Mouse (Mus musculus) embryonic facial prominence, embryonic 12.5 days (tissue): ENCODE results near the gene Ppp4r4. TPM values are rescaled to one million over a fixed set of nuclear protein-coding genes. Genes with fewer than 3 reads are reported as not detected.

Source experiments
- ATAC-seq: fragments of 200-750 bp; cut with Nextera tagmentation; 2 replicates; pipeline ENCODE4 v1.8.0; 2017; ENCODE audit not compliant: insufficient number of reproducible peaks, insufficient read depth, low FRiP score, low TSS enrichment
- H3K27ac ChIP-seq: fragments of 300-500 bp; sonication (generic); 2 replicates; pipeline ENCODE4 v1.5.1; 2016; ENCODE audit warnings: mild to moderate bottlenecking
- H3K27me3 ChIP-seq: fragments of 300-500 bp; sonication (generic); 2 replicates; pipeline ENCODE4 v1.6.1; 2016; ENCODE audit warnings: mild to moderate bottlenecking, moderate library complexity
- H3K36me3 ChIP-seq: fragments of 300-500 bp; sonication (generic); 2 replicates; pipeline ENCODE4 v1.6.1; 2016; ENCODE audit warnings: mild to moderate bottlenecking
- H3K4me1 ChIP-seq: fragments of 300-500 bp; sonication (generic); 2 replicates; pipeline ENCODE4 v1.6.1; 2016
- H3K4me2 ChIP-seq: fragments of 300-500 bp; sonication (generic); replicated peaks from 2 replicates; pipeline ENCODE4 v1.6.1; 2016; ENCODE audit warnings: mild to moderate bottlenecking, moderate library complexity
- H3K4me3 ChIP-seq: fragments of 300-500 bp; sonication (generic); 2 replicates; pipeline ENCODE4 v1.5.1; 2016; ENCODE audit warnings: mild to moderate bottlenecking
- H3K9ac ChIP-seq: fragments of 300-500 bp; sonication (generic); 2 replicates; pipeline ENCODE4 v1.6.1; 2016; ENCODE audit warnings: mild to moderate bottlenecking, moderate library complexity
- H3K9me3 ChIP-seq: fragments of 300-500 bp; sonication (generic); 2 replicates; pipeline ENCODE4 v1.6.1; 2016; ENCODE audit warnings: mild to moderate bottlenecking, moderate library complexity
- WGBS: fragments of 180-500 bp; shearing (Covaris S2); methylation state at CpG from one replicate; pipeline ENCODE4 v1.1.7; 2016; 5-methylcytosine and 5-hydroxymethylcytosine counted together
- polyA plus RNA-seq: library from polyadenylated mRNA; unstranded; fragments of >200 nt; fragmentation: Nextera tagmentation; extraction: Ambion mirVana; gene quantifications from 2 replicates; pipeline ENCODE4 v1.2.1, GENCODE M21; 2016

The Ppp4r4 gene
- polyA plus RNA-seq, 1 experiment from 2014 or later: 2.3 TPM

GRCm38 (mm10) chr12:103543351-103543750 is 11.3 kb downstream of the Ppp4r4 start:
- no peak overlapping the region for H3K27ac ChIP-seq
- ATAC-seq: no peak

GRCm38 (mm10) chr12:103544213-103544612 is 12.1 kb downstream of the Ppp4r4 start:
- Histone ChIP-seq H3K9ac (no peak overlapping the region), H3K4me3 (no peak overlapping the region), H3K36me3 (no peaks in the 10 kb centered on the region), H3K9me3 (no peaks in the 10 kb centered on the region), H3K27me3 (no peaks in the 10 kb centered on the region), H3K27ac (no peak overlapping the region), H3K4me2 (no peak overlapping the region), H3K4me1 (no peaks in the 10 kb centered on the region)
- ATAC-seq: no peak
- WGBS: 5% methylated on average over 3 of the region's 3 CpGs

More at GRCm38 (mm10) chr12:103543351-103543750, 11.3 kb downstream of the Ppp4r4 start:
- Histone ChIP-seq H3K4me3 (no peak overlapping the region), H3K9me3 (no peaks in the 10 kb centered on the region), H3K27me3 (no peaks in the 10 kb centered on the region), H3K36me3 (no peaks in the 10 kb centered on the region), H3K9ac (no peak overlapping the region), H3K4me2 (no peak overlapping the region), H3K4me1 (no peaks in the 10 kb centered on the region)
- WGBS: 83% methylated on average over 2 of the region's 2 CpGs

GRCm38 (mm10) chr12:103547438-103547837 is 15.4 kb downstream of the Ppp4r4 start:
- H3K9me3 ChIP-seq: no peaks in the 10 kb centered on the region
- ATAC-seq: no peak
- WGBS: 41% methylated on average over 2 of the region's 2 CpGs

GRCm38 (mm10) chr12:103548526-103548925 is 16.4 kb downstream of the Ppp4r4 start:
- H3K4me2 ChIP-seq: no peak overlapping the region
- H3K36me3 ChIP-seq: no peaks in the 10 kb centered on the region
- no peaks in the 10 kb centered on the region for H3K4me1 ChIP-seq
- H3K9ac ChIP-seq: no peak overlapping the region
- no peak for ATAC-seq
- no peak overlapping the region for H3K4me3 ChIP-seq
- no peaks in the 10 kb centered on the region for H3K27me3 ChIP-seq
- 77% methylated on average over 4 of the region's 4 CpGs for WGBS
- no peaks in the 10 kb centered on the region for H3K9me3 ChIP-seq
- H3K27ac ChIP-seq: no peak overlapping the region

More at GRCm38 (mm10) chr12:103547438-103547837, 15.4 kb downstream of the Ppp4r4 start:
- H3K27me3 ChIP-seq: no peaks in the 10 kb centered on the region
- H3K9ac ChIP-seq: no peak overlapping the region
- no peaks in the 10 kb centered on the region for H3K36me3 ChIP-seq
- H3K27ac ChIP-seq: no peak overlapping the region
- H3K4me2 ChIP-seq: no peak overlapping the region
- no peak overlapping the region for H3K4me3 ChIP-seq
- no peaks in the 10 kb centered on the region for H3K4me1 ChIP-seq

- no peaks in the 10 kb centered on the region for H3K4me1 ChIP-seq
- WGBS: 81% methylated on average over 6 of the region's 6 CpGs
- ATAC-seq: no peak
Observed at GRCm38 (mm10) chr12:103550047-103550446, 18.0 kb downstream of the Ppp4r4 start.

GRCm38 (mm10) chr12:103551422-103551821 is 19.3 kb downstream of the Ppp4r4 start:
- H3K4me3 ChIP-seq: no peak overlapping the region
- H3K27ac ChIP-seq: no peak overlapping the region
- WGBS: 48% methylated on average over 4 of the region's 4 CpGs
- no peak overlapping the region for H3K9ac ChIP-seq
- H3K4me2 ChIP-seq: no peak overlapping the region
- H3K36me3 ChIP-seq: no peaks in the 10 kb centered on the region
- no peaks in the 10 kb centered on the region for H3K27me3 ChIP-seq
- no peak for ATAC-seq
- H3K4me1 ChIP-seq: no peaks in the 10 kb centered on the region
- H3K9me3 ChIP-seq: no peaks in the 10 kb centered on the region

More at GRCm38 (mm10) chr12:103550047-103550446, 18.0 kb downstream of the Ppp4r4 start:
- no peak overlapping the region for H3K4me3 ChIP-seq
- H3K9ac ChIP-seq: no peak overlapping the region
- no peaks in the 10 kb centered on the region for H3K36me3 ChIP-seq
- no peaks in the 10 kb centered on the region for H3K9me3 ChIP-seq
- H3K27me3 ChIP-seq: no peaks in the 10 kb centered on the region
- H3K4me2 ChIP-seq: no peak overlapping the region
- no peak overlapping the region for H3K27ac ChIP-seq

- Histone ChIP-seq H3K9me3 (no peaks in the 10 kb centered on the region), H3K27me3 (no peaks in the 10 kb centered on the region), H3K4me2 (no peak overlapping the region), H3K4me1 (no peaks in the 10 kb centered on the region), H3K36me3 (no peaks in the 10 kb centered on the region), H3K4me3 (no peak overlapping the region), H3K9ac (no peak overlapping the region), H3K27ac (no peak overlapping the region)
- ATAC-seq: no peak
- WGBS: 87% methylated on average over 2 of the region's 2 CpGs
Observed at GRCm38 (mm10) chr12:103552506-103552905, 20.4 kb downstream of the Ppp4r4 start.

GRCm38 (mm10) chr12:103553497-103553896 is 21.4 kb downstream of the Ppp4r4 start:
- no peaks in the 10 kb centered on the region for H3K36me3 ChIP-seq
- WGBS: 76% methylated on average over 3 of the region's 3 CpGs
- no peaks in the 10 kb centered on the region for H3K9me3 ChIP-seq
- H3K9ac ChIP-seq: no peak overlapping the region
- H3K4me3 ChIP-seq: no peak overlapping the region
- no peak overlapping the region for H3K27ac ChIP-seq
- no peak overlapping the region for H3K4me2 ChIP-seq
- ATAC-seq: no peak
- H3K27me3 ChIP-seq: no peaks in the 10 kb centered on the region
- H3K4me1 ChIP-seq: no peaks in the 10 kb centered on the region

- H3K4me3 ChIP-seq: no peak overlapping the region
Observed at GRCm38 (mm10) chr12:103556856-103557255, 24.8 kb downstream of the Ppp4r4 start.

GRCm38 (mm10) chr12:103564726-103565125 is 32.6 kb downstream of the Ppp4r4 start:
- ATAC-seq: no peak
- 71% methylated on average over 1 of the region's 1 CpGs for WGBS

More at GRCm38 (mm10) chr12:103556856-103557255, 24.8 kb downstream of the Ppp4r4 start:
- WGBS: 84% methylated on average over 5 of the region's 5 CpGs
- ATAC-seq: no peak
- Histone ChIP-seq H3K9ac (no peak overlapping the region), H3K27me3 (no peaks in the 10 kb centered on the region), H3K4me1 (no peaks in the 10 kb centered on the region), H3K27ac (no peak overlapping the region), H3K9me3 (no peaks in the 10 kb centered on the region), H3K4me2 (no peak overlapping the region), H3K36me3 (no peaks in the 10 kb centered on the region)

GRCm38 (mm10) chr12:103565151-103565550 is 33.1 kb downstream of the Ppp4r4 start:
- H3K36me3 ChIP-seq: no peaks in the 10 kb centered on the region
- H3K9ac ChIP-seq: no peak overlapping the region
- no peaks in the 10 kb centered on the region for H3K4me1 ChIP-seq
- no peaks in the 10 kb centered on the region for H3K9me3 ChIP-seq
- ATAC-seq: no peak
- no peak overlapping the region for H3K27ac ChIP-seq
- no peak overlapping the region for H3K4me3 ChIP-seq
- no peaks in the 10 kb centered on the region for H3K27me3 ChIP-seq
- 79% methylated on average over 7 of the region's 7 CpGs for WGBS
- no peak overlapping the region for H3K4me2 ChIP-seq

More at GRCm38 (mm10) chr12:103564726-103565125, 32.6 kb downstream of the Ppp4r4 start:
- Histone ChIP-seq H3K36me3 (no peaks in the 10 kb centered on the region), H3K27me3 (no peaks in the 10 kb centered on the region), H3K27ac (no peak overlapping the region), H3K9ac (no peak overlapping the region), H3K4me1 (no peaks in the 10 kb centered on the region), H3K9me3 (no peaks in the 10 kb centered on the region), H3K4me3 (no peak overlapping the region), H3K4me2 (no peak overlapping the region)

GRCm38 (mm10) chr12:103567129-103567528 is 35.0 kb downstream of the Ppp4r4 start:
- H3K9ac ChIP-seq: no peak overlapping the region
- 74% methylated on average over 3 of the region's 3 CpGs for WGBS

GRCm38 (mm10) chr12:103569690-103570089 is 37.6 kb downstream of the Ppp4r4 start:
- no peaks in the 10 kb centered on the region for H3K9me3 ChIP-seq

More at GRCm38 (mm10) chr12:103567129-103567528, 35.0 kb downstream of the Ppp4r4 start:
- Histone ChIP-seq H3K4me1 (no peaks in the 10 kb centered on the region), H3K36me3 (no peaks in the 10 kb centered on the region), H3K27ac (no peak overlapping the region), H3K4me2 (no peak overlapping the region), H3K4me3 (no peak overlapping the region), H3K27me3 (no peaks in the 10 kb centered on the region), H3K9me3 (no peaks in the 10 kb centered on the region)
- no peak for ATAC-seq

More at GRCm38 (mm10) chr12:103569690-103570089, 37.6 kb downstream of the Ppp4r4 start:
- H3K4me1 ChIP-seq: no peaks in the 10 kb centered on the region
- ATAC-seq: no peak
- H3K4me3 ChIP-seq: no peak overlapping the region
- 57% methylated on average over 6 of the region's 6 CpGs for WGBS
- H3K4me2 ChIP-seq: no peak overlapping the region
- H3K27ac ChIP-seq: no peak overlapping the region
- no peaks in the 10 kb centered on the region for H3K36me3 ChIP-seq
- no peaks in the 10 kb centered on the region for H3K27me3 ChIP-seq
- no peak overlapping the region for H3K9ac ChIP-seq
